Mouse (Mus musculus): Measurements from ENCODE around the gene Ntrk1. TPM values are rescaled to one million over a fixed set of nuclear protein-coding genes. Genes with fewer than 3 reads are reported as not detected.

Gene Ntrk1
- total RNA-seq, 2 experiments from 2014 or later: not detected

Other genes with a start within 250 kb of the Ntrk1 start
- 4.7 and 5.3 TPM in 2 replicates for gene Arhgef11, start 177.6 kb downstream of the Ntrk1 start, total RNA-seq (2014; fragmentation: Nextera tagmentation)
- 1.9 and 2.1 TPM in 2 replicates for gene Arhgef11, start 177.6 kb downstream of the Ntrk1 start, total RNA-seq (2017)
- not detected in 2 replicates for gene Lrrc71, start 46.5 kb downstream of the Ntrk1 start, total RNA-seq (2014; fragmentation: Nextera tagmentation)
- gene Lrrc71, start 46.5 kb downstream of the Ntrk1 start, total RNA-seq (2017): 0.23 TPM in 1 of 2 replicates, not detected in the other
- gene Insrr, start 1.8 kb upstream of the Ntrk1 start, total RNA-seq (2014; fragmentation: Nextera tagmentation): not detected in 2 replicates
- gene Insrr, start 1.8 kb upstream of the Ntrk1 start, total RNA-seq (2017): 0.15 TPM in 1 of 2 replicates, not detected in the other
- gene Pear1, start 29.1 kb upstream of the Ntrk1 start, total RNA-seq (2014; fragmentation: Nextera tagmentation): 3.3 and 15.3 TPM in 2 replicates
- 3.2 and 4.3 TPM in 2 replicates for gene Pear1, start 29.1 kb upstream of the Ntrk1 start, total RNA-seq (2017)
- gene Sh2d2a, start 51.6 kb upstream of the Ntrk1 start, total RNA-seq (2014; fragmentation: Nextera tagmentation): 0.74 and 2.2 TPM in 2 replicates
- 5.2 TPM in 1 of 2 replicates, not detected in the other for gene Sh2d2a, start 51.6 kb upstream of the Ntrk1 start, total RNA-seq (2017)
- 39.9 and 52.2 TPM in 2 replicates for gene Prcc, start 90.4 kb upstream of the Ntrk1 start, total RNA-seq (2014; fragmentation: Nextera tagmentation)
- gene Prcc, start 90.4 kb upstream of the Ntrk1 start, total RNA-seq (2017): 30.1 and 48.5 TPM in 2 replicates
- gene Hdgf, start 111.2 kb upstream of the Ntrk1 start, total RNA-seq (2014; fragmentation: Nextera tagmentation): 676 and 813 TPM in 2 replicates
- 908 and 1,020 TPM in 2 replicates for gene Hdgf, start 111.2 kb upstream of the Ntrk1 start, total RNA-seq (2017)
- 147 and 201 TPM in 2 replicates for gene Mrpl24, start 124.3 kb upstream of the Ntrk1 start, total RNA-seq (2014; fragmentation: Nextera tagmentation)
- 116 and 118 TPM in 2 replicates for gene Mrpl24, start 124.3 kb upstream of the Ntrk1 start, total RNA-seq (2017)
- gene Isg20l2, start 135.2 kb upstream of the Ntrk1 start, total RNA-seq (2014; fragmentation: Nextera tagmentation): 65.1 and 78.0 TPM in 2 replicates
- 60.4 and 61.7 TPM in 2 replicates for gene Isg20l2, start 135.2 kb upstream of the Ntrk1 start, total RNA-seq (2017)
- 26.9 and 34.3 TPM in 2 replicates for gene Rrnad1, start 135.6 kb upstream of the Ntrk1 start, total RNA-seq (2014; fragmentation: Nextera tagmentation)
- gene Rrnad1, start 135.6 kb upstream of the Ntrk1 start, total RNA-seq (2017): 4.1 and 10.0 TPM in 2 replicates
- gene Crabp2, start 153.5 kb upstream of the Ntrk1 start, total RNA-seq (2014; fragmentation: Nextera tagmentation): 2.8 TPM in 1 of 2 replicates, not detected in the other
- 1.2 TPM in 1 of 2 replicates, not detected in the other for gene Crabp2, start 153.5 kb upstream of the Ntrk1 start, total RNA-seq (2017)
- gene Nes, start 175.9 kb upstream of the Ntrk1 start, total RNA-seq (2014; fragmentation: Nextera tagmentation): not detected in 2 replicates
- 0.84 TPM in 1 of 2 replicates, not detected in the other for gene Nes, start 175.9 kb upstream of the Ntrk1 start, total RNA-seq (2017)
- not detected in 2 replicates for gene Bcan, start 205.1 kb upstream of the Ntrk1 start, total RNA-seq (2014; fragmentation: Nextera tagmentation)
- not detected in 2 replicates for gene Bcan, start 205.1 kb upstream of the Ntrk1 start, total RNA-seq (2017)
- gene Hapln2, start 232.4 kb upstream of the Ntrk1 start, total RNA-seq (2014; fragmentation: Nextera tagmentation): not detected in 2 replicates
- gene Hapln2, start 232.4 kb upstream of the Ntrk1 start, total RNA-seq (2017): not detected in 2 replicates
- 48.6 and 79.2 TPM in 2 replicates for gene Gpatch4, start 247.9 kb upstream of the Ntrk1 start, total RNA-seq (2014; fragmentation: Nextera tagmentation)
- 81.0 and 81.9 TPM in 2 replicates for gene Gpatch4, start 247.9 kb upstream of the Ntrk1 start, total RNA-seq (2017)